Mouse (Mus musculus) neural tube, embryonic 13.5 days (tissue): Measurements from ENCODE around the gene Ddrgk1. TPM values are rescaled to one million over a fixed set of nuclear protein-coding genes. Genes with fewer than 3 reads are reported as not detected.

Experiments
- ATAC-seq: fragments of 200-750 bp; cut with Nextera tagmentation; 2 replicates; pipeline ENCODE4 v1.8.0; 2017; ENCODE audit warnings: low read depth, mild to moderate bottlenecking, moderate TSS enrichment, moderate library complexity
- H3K27ac ChIP-seq: fragments of 300-500 bp; sonication (generic); replicated peaks from 2 replicates; pipeline ENCODE4 v1.5.1; 2015; ENCODE audit warnings: moderate library complexity, mild to moderate bottlenecking, inconsistent platforms
- H3K27me3 ChIP-seq: fragments of 300-500 bp; sonication (generic); 2 replicates; pipeline ENCODE4 v1.6.1; 2015; ENCODE audit warnings: mild to moderate bottlenecking, inconsistent platforms
- H3K36me3 ChIP-seq: fragments of 300-500 bp; sonication (generic); 2 replicates; pipeline ENCODE4 v1.6.1; 2015; ENCODE audit warnings: mild to moderate bottlenecking, inconsistent platforms
- H3K4me1 ChIP-seq: fragments of 300-500 bp; sonication (generic); replicated peaks from 2 replicates; pipeline ENCODE4 v1.6.1; 2015; ENCODE audit warnings: inconsistent platforms
- H3K4me2 ChIP-seq: fragments of 300-500 bp; sonication (generic); 2 replicates; pipeline ENCODE4 v1.6.1; 2015; ENCODE audit warnings: inconsistent platforms, mild to moderate bottlenecking, moderate library complexity
- H3K4me3 ChIP-seq: fragments of 300-500 bp; sonication (generic); 2 replicates; pipeline ENCODE4 v1.5.1; 2015; ENCODE audit warnings: mild to moderate bottlenecking, inconsistent platforms
- H3K9ac ChIP-seq: fragments of 300-500 bp; sonication (generic); 2 replicates; pipeline ENCODE4 v1.6.1; 2015; ENCODE audit warnings: moderate library complexity, mild to moderate bottlenecking, inconsistent platforms
- H3K9me3 ChIP-seq: fragments of 300-500 bp; sonication (generic); 2 replicates; pipeline ENCODE4 v1.6.1; 2016; ENCODE audit warnings: inconsistent platforms
- WGBS: fragments of 180-500 bp; shearing (Covaris S2); methylation state at CpG from one replicate; pipeline ENCODE4 v1.1.7; 2015; 5-methylcytosine and 5-hydroxymethylcytosine counted together
- polyA plus RNA-seq: library from polyadenylated mRNA; unstranded; fragments of >200 nt; fragmentation: Nextera tagmentation; extraction: Ambion mirVana; gene quantifications from 2 replicates; pipeline ENCODE4 v1.2.1, GENCODE M21; 2015

Gene Ddrgk1
- polyA plus RNA-seq, 1 experiment from 2014 or later, result 72.3 TPM

GRCm38 (mm10) chr2:130629839-130630203 lies 34.6 kb downstream of the Ddrgk1 start, which contains the start of the genes Fastkd5 and Ubox5:
Gene Fastkd5, minus strand, starts transcription at chr2:130630027.
Gene Ubox5, minus strand, starts transcription at chr2:130630038.
- peak; percentile 85 for ATAC-seq
- 0% methylated on average over 25 of the region's 25 CpGs for WGBS
- H3K36me3 ChIP-seq, result peaks cover 33% of the 10 kb centered on the region
- H3K4me2 ChIP-seq, result peak within 1 kb of the TSS; percentile 98
- peaks cover 25% of the 10 kb centered on the region for H3K4me1 ChIP-seq
- peak within 1 kb of the TSS; percentile 91 for H3K9ac ChIP-seq
- peak within 1 kb of the TSS; percentile 46 for H3K27ac ChIP-seq
- H3K9me3 ChIP-seq, result no peaks in the 10 kb centered on the region
- H3K4me3 ChIP-seq, result peak within 1 kb of the TSS; percentile 75
- peaks cover 17% of the 10 kb centered on the region for H3K27me3 ChIP-seq

GRCm38 (mm10) chr2:130629080-130629838 lies 35.2 kb downstream of the Ddrgk1 start:
- ATAC-seq, result peak; percentile 69

GRCm38 (mm10) chr2:130628424-130628823 lies 36.0 kb downstream of the Ddrgk1 start:
- peak overlapping the region; percentile 75; the same call in 1 of the 2 replicates for H3K4me3 ChIP-seq
- H3K4me2 ChIP-seq, result peak overlapping the region; percentile 98
- 60% methylated on average over 3 of the region's 3 CpGs for WGBS
- peaks cover 15% of the 10 kb centered on the region for H3K4me1 ChIP-seq
- peaks cover 33% of the 10 kb centered on the region for H3K36me3 ChIP-seq
- no peaks in the 10 kb centered on the region for H3K9me3 ChIP-seq
- no peak for ATAC-seq
- H3K9ac ChIP-seq, result peak overlapping the region; percentile 91; the same call in 1 of the 2 replicates
- peaks cover 3% of the 10 kb centered on the region for H3K27me3 ChIP-seq
- no peak overlapping the region for H3K27ac ChIP-seq

More at GRCm38 (mm10) chr2:130629080-130629838, 35.2 kb downstream of the Ddrgk1 start:
- peak overlapping the region; percentile 98 for H3K4me2 ChIP-seq
- H3K27ac ChIP-seq, result peak overlapping the region; percentile 46
- peak overlapping the region; percentile 91 for H3K9ac ChIP-seq
- H3K36me3 ChIP-seq, result peaks cover 30% of the 10 kb centered on the region
- H3K4me3 ChIP-seq, result peak overlapping the region; percentile 75
- H3K27me3 ChIP-seq, result peaks cover 11% of the 10 kb centered on the region
- peaks cover 19% of the 10 kb centered on the region for H3K4me1 ChIP-seq
- WGBS, result 2% methylated on average over 37 of the region's 37 CpGs
- H3K9me3 ChIP-seq, result no peaks in the 10 kb centered on the region

- Histone ChIP-seq H3K9ac (no peak overlapping the region), H3K4me2 (no peak overlapping the region), H3K36me3 (peaks cover 58% of the 10 kb centered on the region), H3K27me3 (no peaks in the 10 kb centered on the region), H3K9me3 (no peaks in the 10 kb centered on the region), H3K4me1 (no peaks in the 10 kb centered on the region), H3K4me3 (no peak overlapping the region), H3K27ac (no peak overlapping the region)
- no peak for ATAC-seq
- WGBS, result 96% methylated on average over 7 of the region's 7 CpGs
Observed at GRCm38 (mm10) chr2:130618972-130619371, 45.5 kb downstream of the Ddrgk1 start.

- 73% methylated on average over 3 of the region's 3 CpGs for WGBS
Observed at GRCm38 (mm10) chr2:130613091-130613490, 51.4 kb downstream of the Ddrgk1 start.

More at GRCm38 (mm10) chr2:130613091-130613490, 51.4 kb downstream of the Ddrgk1 start:
- no peaks in the 10 kb centered on the region for H3K9me3 ChIP-seq
- no peaks in the 10 kb centered on the region for H3K4me1 ChIP-seq
- peaks cover 44% of the 10 kb centered on the region for H3K36me3 ChIP-seq
- H3K9ac ChIP-seq, result no peak overlapping the region
- H3K4me3 ChIP-seq, result no peak overlapping the region
- no peaks in the 10 kb centered on the region for H3K27me3 ChIP-seq
- no peak overlapping the region for H3K27ac ChIP-seq
- ATAC-seq, result no peak
- no peak overlapping the region for H3K4me2 ChIP-seq

Other genes with a start within 250 kb of the Ddrgk1 start
- 98.2 and 103 TPM in 2 replicates for gene Vps16, start 240.3 kb downstream of the Ddrgk1 start, polyA plus RNA-seq
- 10.2 and 11.7 TPM in 2 replicates for gene Pced1a, start 240.0 kb downstream of the Ddrgk1 start, polyA plus RNA-seq
- 123 and 131 TPM in 2 replicates for gene Ptpra, start 214.4 kb downstream of the Ddrgk1 start, polyA plus RNA-seq
- 77.4 and 87.0 TPM in 2 replicates for gene Mrps26, start 100.9 kb downstream of the Ddrgk1 start, polyA plus RNA-seq
- gene Oxt, start 88.5 kb downstream of the Ddrgk1 start, polyA plus RNA-seq, result not detected in 2 replicates
- 0.36 TPM in 1 of 2 replicates, not detected in the other for gene Avp, start 82.1 kb downstream of the Ddrgk1 start, polyA plus RNA-seq
- 13.1 and 13.8 TPM in 2 replicates for gene Fastkd5, start 34.6 kb downstream of the Ddrgk1 start, polyA plus RNA-seq
- gene Ubox5, start 34.6 kb downstream of the Ddrgk1 start, polyA plus RNA-seq, result 10.8 and 12.4 TPM in 2 replicates
- gene Lzts3, start 21.9 kb downstream of the Ddrgk1 start, polyA plus RNA-seq, result 10.5 and 10.7 TPM in 2 replicates
- 121 and 134 TPM in 2 replicates for gene Itpa, start 3.0 kb upstream of the Ddrgk1 start, polyA plus RNA-seq
- gene Slc4a11, start 32.9 kb upstream of the Ddrgk1 start, polyA plus RNA-seq, result 0.56 and 0.74 TPM in 2 replicates
- 96.5 and 102 TPM in 2 replicates for gene 4930402H24Rik, start 241.7 kb upstream of the Ddrgk1 start, polyA plus RNA-seq
- 11.7 and 12.3 TPM in 2 replicates for gene Atrn, start 241.8 kb upstream of the Ddrgk1 start, polyA plus RNA-seq